ENCODE assay signal across 17 mouse cellular contexts in the genomic region with DNA sequence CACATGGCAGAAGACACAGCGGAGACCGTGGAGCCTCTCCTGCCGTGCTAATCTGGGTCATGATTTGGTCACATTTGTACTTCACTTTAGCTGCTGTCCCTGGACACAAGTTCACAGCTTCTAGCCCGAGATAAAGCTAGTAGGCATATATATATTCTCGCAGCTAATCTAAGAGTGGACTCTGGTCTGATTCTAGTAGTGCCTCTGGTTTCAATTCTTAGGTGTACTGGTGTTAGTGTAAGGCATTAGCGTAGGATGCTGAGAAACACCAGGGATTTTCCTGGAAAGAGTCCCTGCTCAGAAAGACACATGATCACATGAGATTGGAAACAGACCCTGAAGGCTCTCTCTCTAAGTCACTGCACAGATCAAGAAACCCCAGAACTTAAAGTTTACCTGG.
"Had no signal": no experiment of that assay in that cellular context is flagged by ENCODE, and none has a peak within 500 bp of the region (broad histone marks: within the 10 kb centered on the region; RNA-seq: fewer than 3 reads in every experiment).

No protein-coding gene starts in this region.

- DNase-seq: retina, postnatal 1 day; right cerebral cortex, adult 18-20 months; right cerebral cortex, postnatal 14 days; right cerebral cortex, postnatal 25 days; right cerebral cortex, postnatal 4 days; spleen, adult 18-20 months; thymus, adult 18-20 months; thymus, adult 2 months; thymus, postnatal 14 days; thymus, postnatal 25 days; thymus, postnatal 36 days; thymus, postnatal 4 days had no signal

- H3K27ac ChIP-seq: neural tube, embryonic 12.5 days; neural tube, embryonic 13.5 days; neural tube, embryonic 15.5 days; stomach, embryonic 15.5 days; stomach, postnatal 0 days had no signal

- H3K4me3 ChIP-seq: neural tube, embryonic 12.5 days; neural tube, embryonic 13.5 days; neural tube, embryonic 15.5 days; stomach, embryonic 15.5 days had no signal

- H3K27me3 ChIP-seq: neural tube, embryonic 12.5 days; neural tube, embryonic 13.5 days; neural tube, embryonic 15.5 days; stomach, embryonic 15.5 days had no signal

- H3K4me1 ChIP-seq: neural tube, embryonic 12.5 days; neural tube, embryonic 13.5 days; neural tube, embryonic 15.5 days; stomach, embryonic 15.5 days had no signal

- H3K4me2 ChIP-seq: neural tube, embryonic 12.5 days; neural tube, embryonic 13.5 days; neural tube, embryonic 15.5 days; stomach, embryonic 15.5 days had no signal

- H3K9ac ChIP-seq: neural tube, embryonic 12.5 days; neural tube, embryonic 13.5 days; neural tube, embryonic 15.5 days; stomach, embryonic 15.5 days had no signal

- H3K9me3 ChIP-seq: neural tube, embryonic 12.5 days; neural tube, embryonic 13.5 days; neural tube, embryonic 15.5 days; stomach, embryonic 15.5 days had no signal

- H3K36me3 ChIP-seq: neural tube, embryonic 12.5 days; neural tube, embryonic 15.5 days; stomach, embryonic 15.5 days had no signal
